Mouse (Mus musculus): Measurements from ENCODE around the gene Dnah7a.

DNA sequence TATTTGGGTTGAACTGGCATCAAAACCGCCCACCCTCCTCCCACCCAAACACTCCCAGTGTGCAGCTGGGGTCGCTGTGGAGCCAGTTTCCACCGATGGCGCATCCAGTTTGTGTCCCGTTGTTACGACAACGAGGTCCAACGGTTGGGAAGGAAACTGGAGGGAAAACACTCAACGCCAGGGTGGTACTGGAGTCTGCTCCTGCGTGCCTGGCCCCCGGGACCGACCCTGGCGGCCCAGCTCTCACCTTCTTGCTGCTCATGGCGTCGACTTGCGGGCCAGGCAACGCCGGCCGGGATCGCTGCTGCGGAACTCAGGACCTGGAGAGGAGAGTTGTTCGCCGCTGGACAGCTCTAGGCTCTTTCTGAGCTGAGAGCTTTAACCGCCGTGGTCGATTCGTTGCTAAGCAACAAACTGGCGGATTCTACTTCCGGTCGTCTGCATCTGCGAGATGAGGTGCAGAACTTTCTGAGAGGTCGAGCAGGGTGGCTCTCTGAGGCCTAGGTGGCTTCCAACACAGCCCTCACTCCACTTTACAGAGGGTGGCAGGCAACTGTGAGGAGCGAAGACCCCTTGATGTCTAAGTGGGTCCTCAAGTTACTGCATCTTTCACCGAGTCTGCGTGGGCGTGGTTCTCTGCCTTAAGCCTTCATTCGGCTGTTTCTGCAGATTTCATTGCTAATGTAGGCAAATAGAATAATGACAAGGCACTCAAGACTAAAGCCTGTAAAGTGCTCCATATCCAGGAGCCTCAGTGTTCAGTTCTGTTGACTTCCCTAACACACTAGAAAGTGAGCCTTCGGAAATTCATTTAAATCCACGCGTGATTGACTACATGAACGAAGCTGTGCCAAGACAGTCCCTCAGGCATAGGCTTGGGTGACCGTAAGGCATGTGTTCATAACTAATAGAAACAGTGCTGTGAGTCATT, at the start of gene Dnah7a:
- no peak for TF ChIP-seq EP300 (IDR thresholded peaks at IDR 0.05; ENCODE audit: insufficient read depth, low read depth, low read length)
- TF ChIP-seq POLR2A (IDR thresholded peaks at IDR 0.05; ENCODE audit: insufficient read depth, low read depth, low read length), result no peak
- TF ChIP-seq CTCF (IDR thresholded peaks at IDR 0.05), result peak; percentile 20; the same call in 1 of the 2 replicates

Data from heart, adult 2 months (tissue).